Mouse (Mus musculus): ENCODE data around the gene Wbp2.

GRCm38 (mm10) chr11:116062521-116062920, 24.3 kb downstream of the Wbp2 start:
- TF ChIP-seq POLR2A (IDR thresholded peaks at IDR 0.05; ENCODE audit: low read depth, low read length) (no peak), CTCF (IDR thresholded peaks at IDR 0.05; ENCODE audit: extremely low read depth, insufficient read depth, insufficient read length, insufficient replicate concordance) (no peak)

Measured in spleen, adult 2 months (tissue).